Mouse (Mus musculus): ENCODE data around the gene Atg2a. TPM values are rescaled to one million over a fixed set of nuclear protein-coding genes. Genes with fewer than 3 reads are reported as not detected.
"Not testable (repeated sequence)": the region's sequence is repeated elsewhere in the genome, so short reads cannot be mapped to it uniquely, and the experiment has no call there.

Gene Atg2a
- polyA plus RNA-seq, 1 experiment from 2014 or later, result 9.3 TPM

DNA sequence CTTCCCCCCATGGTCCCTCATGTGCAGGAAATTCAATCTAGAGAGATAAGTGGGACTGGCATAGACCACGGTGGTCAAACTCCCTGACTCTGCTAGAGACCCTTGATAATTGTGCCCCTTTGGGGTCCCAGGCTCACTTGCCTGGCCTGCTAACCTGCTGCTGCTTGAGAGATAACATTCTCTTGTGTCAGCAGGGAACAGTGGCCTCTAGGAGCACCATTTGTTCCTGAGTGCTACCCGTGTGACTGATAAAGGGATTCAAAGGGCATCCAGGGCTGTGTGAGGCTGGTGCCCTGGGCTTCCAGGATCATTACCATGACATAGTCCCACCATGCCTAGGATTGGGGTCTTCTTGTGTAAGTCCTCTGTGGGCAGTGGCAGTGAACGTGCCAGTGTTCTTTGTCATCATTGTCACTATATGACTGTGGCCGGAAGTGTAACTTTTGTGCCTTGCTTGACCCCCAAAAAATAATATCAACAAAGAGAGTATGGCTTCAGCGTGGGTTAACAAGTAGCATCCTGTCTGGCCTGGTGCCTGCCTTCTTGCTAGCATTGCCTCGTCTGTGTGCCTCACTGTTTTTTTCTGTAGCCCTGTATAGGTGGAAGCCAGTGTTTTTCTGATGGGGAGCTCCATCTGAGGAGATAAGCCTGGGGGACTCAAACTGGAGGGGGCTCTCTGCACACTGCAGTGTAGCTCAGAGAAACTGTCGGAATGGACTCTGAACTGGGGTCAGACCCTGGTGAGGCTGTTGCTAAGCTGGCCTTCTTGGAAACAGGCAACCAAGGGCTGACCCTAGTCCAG lies 44.4 kb downstream of the Atg2a start:
- peak; percentile 27; the same call in 1 of the 2 replicates for ATAC-seq (ENCODE audit: insufficient read depth, low FRiP score)
- peaks cover 13% of the 10 kb centered on the region; the same call in 1 of the 2 replicates for H3K36me3 ChIP-seq (ENCODE audit: control insufficient read depth, insufficient read depth, low read length)
- H3K27ac ChIP-seq (ENCODE audit: low read length), result peak overlapping the region; percentile 74
- H3K9ac ChIP-seq (ENCODE audit: low read length), result peak overlapping the region; percentile 36; the same call in 1 of the 2 replicates
- no peaks in the 10 kb centered on the region for H3K27me3 ChIP-seq (ENCODE audit: control insufficient read depth, insufficient read depth, low read length)
- H3K4me3 ChIP-seq (replicated peaks; ENCODE audit: low read length), result no peak overlapping the region
- H3K4me1 ChIP-seq (ENCODE audit: control insufficient read depth, insufficient read depth, low read length), result peaks cover 20% of the 10 kb centered on the region
- H3K4me2 ChIP-seq (ENCODE audit: low read depth, low read length), result peak overlapping the region; percentile 8; the same call in 1 of the 2 replicates
- WGBS, result 54% methylated on average over 7 of the region's 7 CpGs
- H3K9me3 ChIP-seq (replicated peaks; ENCODE audit: control insufficient read depth, low read length), result no peaks in the 10 kb centered on the region

- Histone ChIP-seq H3K27ac (ENCODE audit: low read length) (no peak overlapping the region), H3K36me3 (ENCODE audit: control insufficient read depth, insufficient read depth, low read length) (peaks cover 6% of the 10 kb centered on the region; the same call in 1 of the 2 replicates), H3K4me1 (ENCODE audit: control insufficient read depth, insufficient read depth, low read length) (peaks cover 24% of the 10 kb centered on the region), H3K9ac (ENCODE audit: low read length) (peak overlapping the region; percentile 36; the same call in 1 of the 2 replicates), H3K9me3 (replicated peaks; ENCODE audit: control insufficient read depth, low read length) (no peaks in the 10 kb centered on the region), H3K4me3 (replicated peaks; ENCODE audit: low read length) (no peak overlapping the region), H3K4me2 (ENCODE audit: low read depth, low read length) (no peak overlapping the region), H3K27me3 (ENCODE audit: control insufficient read depth, insufficient read depth, low read length) (no peaks in the 10 kb centered on the region)
- ATAC-seq (ENCODE audit: insufficient read depth, low FRiP score), result no peak
- 80% methylated on average over 19 of the region's 19 CpGs for WGBS
These were observed 45.2 kb downstream of the Atg2a start for GRCm38 (mm10) chr19:6286434-6287401.

- peaks cover 4% of the 10 kb centered on the region; the same call in 1 of the 2 replicates for H3K36me3 ChIP-seq (ENCODE audit: control insufficient read depth, insufficient read depth, low read length)
- no peaks in the 10 kb centered on the region for H3K27me3 ChIP-seq (ENCODE audit: control insufficient read depth, insufficient read depth, low read length)
- 68% methylated on average over 13 of the region's 13 CpGs for WGBS
- no peak overlapping the region for H3K9ac ChIP-seq (ENCODE audit: low read length)
- peaks cover 24% of the 10 kb centered on the region for H3K4me1 ChIP-seq (ENCODE audit: control insufficient read depth, insufficient read depth, low read length)
- H3K4me2 ChIP-seq (ENCODE audit: low read depth, low read length), result no peak overlapping the region
- H3K4me3 ChIP-seq (replicated peaks; ENCODE audit: low read length), result no peak overlapping the region
- H3K27ac ChIP-seq (ENCODE audit: low read length), result no peak overlapping the region
- H3K9me3 ChIP-seq (replicated peaks; ENCODE audit: control insufficient read depth, low read length), result no peaks in the 10 kb centered on the region
- no peak for ATAC-seq (ENCODE audit: insufficient read depth, low FRiP score)
These were observed 46.9 kb downstream of the Atg2a start for GRCm38 (mm10) chr19:6288236-6288894.

- Histone ChIP-seq H3K36me3 (ENCODE audit: control insufficient read depth, insufficient read depth, low read length) (peaks cover 9% of the 10 kb centered on the region; the same call in 1 of the 2 replicates), H3K4me3 (replicated peaks; ENCODE audit: low read length) (no peak overlapping the region), H3K4me2 (ENCODE audit: low read depth, low read length) (no peak overlapping the region), H3K27ac (ENCODE audit: low read length) (no peak overlapping the region), H3K9ac (ENCODE audit: low read length) (no peak overlapping the region), H3K9me3 (replicated peaks; ENCODE audit: control insufficient read depth, low read length) (no peaks in the 10 kb centered on the region), H3K4me1 (ENCODE audit: control insufficient read depth, insufficient read depth, low read length) (peaks cover 20% of the 10 kb centered on the region), H3K27me3 (ENCODE audit: control insufficient read depth, insufficient read depth, low read length) (no peaks in the 10 kb centered on the region)
- 90% methylated on average over 14 of the region's 14 CpGs for WGBS
- ATAC-seq (ENCODE audit: insufficient read depth, low FRiP score), result no peak
These were observed 48.3 kb downstream of the Atg2a start for GRCm38 (mm10) chr19:6289696-6290238.

DNA sequence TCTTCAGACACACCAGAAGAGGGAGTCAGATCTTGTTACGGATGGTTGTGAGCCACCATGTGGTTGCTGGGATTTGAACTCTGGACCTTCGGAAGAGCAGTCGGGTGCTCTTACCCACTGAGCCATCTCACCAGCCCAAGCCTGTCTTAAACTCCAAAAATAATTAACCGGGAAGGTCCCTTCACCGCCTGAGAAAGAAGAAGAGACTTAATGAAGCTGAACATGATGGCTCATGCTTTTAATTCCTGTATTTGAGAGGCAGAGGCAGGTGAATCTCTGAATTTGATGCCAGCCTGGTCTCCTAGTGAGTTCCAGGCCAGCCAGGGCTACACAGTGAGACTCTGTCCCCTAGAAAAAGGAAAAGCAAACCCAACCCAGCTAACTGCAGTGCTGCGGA lies 49.2 kb downstream of the Atg2a start:
- H3K9ac ChIP-seq (ENCODE audit: low read length), result peak overlapping the region; percentile 36; the same call in 1 of the 2 replicates
- ATAC-seq (ENCODE audit: insufficient read depth, low FRiP score); H3K27me3 ChIP-seq (ENCODE audit: control insufficient read depth, insufficient read depth, low read length); H3K4me3 ChIP-seq (replicated peaks; ENCODE audit: low read length); H3K9me3 ChIP-seq (replicated peaks; ENCODE audit: control insufficient read depth, low read length); H3K4me2 ChIP-seq (ENCODE audit: low read depth, low read length): not testable (repeated sequence)
- 90% methylated on average over 5 of the region's 6 CpGs for WGBS
- H3K4me1 ChIP-seq (ENCODE audit: control insufficient read depth, insufficient read depth, low read length), result peaks cover 12% of the 10 kb centered on the region
- H3K27ac ChIP-seq (ENCODE audit: low read length), result peak overlapping the region; percentile 74
- H3K36me3 ChIP-seq (ENCODE audit: control insufficient read depth, insufficient read depth, low read length), result peaks cover 17% of the 10 kb centered on the region; the same call in 1 of the 2 replicates

- H3K27ac ChIP-seq (ENCODE audit: low read length), result peak overlapping the region; percentile 74
- WGBS, result 64% methylated on average over 10 of the region's 10 CpGs
- H3K36me3 ChIP-seq (ENCODE audit: control insufficient read depth, insufficient read depth, low read length), result peaks cover 19% of the 10 kb centered on the region; the same call in 1 of the 2 replicates
- peaks cover 7% of the 10 kb centered on the region for H3K4me1 ChIP-seq (ENCODE audit: control insufficient read depth, insufficient read depth, low read length)
- H3K27me3 ChIP-seq (ENCODE audit: control insufficient read depth, insufficient read depth, low read length), result no peaks in the 10 kb centered on the region
- no peak overlapping the region for H3K4me3 ChIP-seq (replicated peaks; ENCODE audit: low read length)
- peak overlapping the region; percentile 36; the same call in 1 of the 2 replicates for H3K9ac ChIP-seq (ENCODE audit: low read length)
- no peaks in the 10 kb centered on the region for H3K9me3 ChIP-seq (replicated peaks; ENCODE audit: control insufficient read depth, low read length)
- peak; percentile 68 for ATAC-seq (ENCODE audit: insufficient read depth, low FRiP score)
- no peak overlapping the region for H3K4me2 ChIP-seq (ENCODE audit: low read depth, low read length)
These were observed 49.8 kb downstream of the Atg2a start for GRCm38 (mm10) chr19:6291117-6291781.

- H3K9me3 ChIP-seq (replicated peaks; ENCODE audit: control insufficient read depth, low read length), result no peaks in the 10 kb centered on the region
- WGBS, result 80% methylated on average over 5 of the region's 5 CpGs
- ATAC-seq (ENCODE audit: insufficient read depth, low FRiP score), result no peak
- peaks cover 5% of the 10 kb centered on the region; the same call in 1 of the 2 replicates for H3K4me1 ChIP-seq (ENCODE audit: control insufficient read depth, insufficient read depth, low read length)
- H3K27ac ChIP-seq (ENCODE audit: low read length), result no peak overlapping the region
- no peak overlapping the region for H3K4me2 ChIP-seq (ENCODE audit: low read depth, low read length)
- peaks cover 23% of the 10 kb centered on the region; the same call in 1 of the 2 replicates for H3K36me3 ChIP-seq (ENCODE audit: control insufficient read depth, insufficient read depth, low read length)
- no peak overlapping the region for H3K4me3 ChIP-seq (replicated peaks; ENCODE audit: low read length)
- H3K27me3 ChIP-seq (ENCODE audit: control insufficient read depth, insufficient read depth, low read length), result no peaks in the 10 kb centered on the region
- no peak overlapping the region for H3K9ac ChIP-seq (ENCODE audit: low read length)
These were observed 50.8 kb downstream of the Atg2a start for GRCm38 (mm10) chr19:6292262-6292661.

DNA sequence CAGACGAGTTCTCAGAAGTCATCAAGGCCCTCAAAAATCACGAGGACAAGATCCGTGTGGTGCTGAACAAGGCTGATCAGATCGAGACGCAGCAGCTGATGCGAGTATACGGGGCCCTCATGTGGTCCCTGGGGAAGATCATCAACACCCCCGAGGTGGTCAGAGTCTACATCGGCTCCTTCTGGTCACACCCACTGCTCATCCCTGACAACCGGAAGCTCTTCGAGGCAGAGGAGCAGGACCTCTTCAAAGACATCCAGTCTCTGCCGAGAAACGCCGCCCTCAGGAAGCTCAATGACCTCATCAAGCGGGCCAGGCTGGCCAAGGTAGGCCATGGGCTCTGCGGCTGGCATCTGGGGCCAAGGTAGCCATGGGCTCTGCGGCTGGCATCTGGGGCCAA lies 52.8 kb downstream of the Atg2a start:
- Histone ChIP-seq H3K4me3 (replicated peaks; ENCODE audit: low read length) (no peak overlapping the region), H3K4me1 (ENCODE audit: control insufficient read depth, insufficient read depth, low read length) (peaks cover 5% of the 10 kb centered on the region; the same call in 1 of the 2 replicates), H3K36me3 (ENCODE audit: control insufficient read depth, insufficient read depth, low read length) (peaks cover 33% of the 10 kb centered on the region), H3K27ac (ENCODE audit: low read length) (no peak overlapping the region), H3K27me3 (ENCODE audit: control insufficient read depth, insufficient read depth, low read length) (no peaks in the 10 kb centered on the region), H3K4me2 (ENCODE audit: low read depth, low read length) (no peak overlapping the region), H3K9me3 (replicated peaks; ENCODE audit: control insufficient read depth, low read length) (no peaks in the 10 kb centered on the region), H3K9ac (ENCODE audit: low read length) (no peak overlapping the region)
- WGBS, result 90% methylated on average over 17 of the region's 17 CpGs
- no peak for ATAC-seq (ENCODE audit: insufficient read depth, low FRiP score)
